Mouse (Mus musculus) erythroid progenitor cell, adult 5-6 weeks (primary cell): ENCODE measurements around the gene Olfr461. TPM values are rescaled to one million over a fixed set of nuclear protein-coding genes. Genes with fewer than 3 reads are reported as not detected.
"Not testable (repeated sequence)": the region's sequence is repeated elsewhere in the genome, so short reads cannot be mapped to it uniquely, and the experiment has no call there.

ENCODE experiments used
- ATAC-seq: replicated peaks from 2 replicates; pipeline ENCODE4 v1.8.0; 2016; ENCODE audit warnings: moderate number of reproducible peaks, mild to moderate bottlenecking, moderate TSS enrichment, inconsistent platforms; ENCODE audit not compliant: poor library complexity, low FRiP score, severe bottlenecking
- total RNA-seq, 2 experiments: library from RNA; stranded (forward) in 1 of 2; stranded (reverse) in 1 of 2; fragments of 150-400 nt in 1 of 2; fragments of 186-747, 209-891 nt in 1 of 2; gene quantifications; 2 replicates each; pipeline versions ENCODE4 v1.2.3 to v1.2.4; 2015 to 2017; ENCODE audit warnings: low replicate concordance in 2 of 2

Olfr461 gene
- total RNA-seq (2015; ENCODE audit: low replicate concordance), result not detected in 2 replicates
- total RNA-seq (2017; ENCODE audit: low replicate concordance), result not detected in 2 replicates

DNA sequence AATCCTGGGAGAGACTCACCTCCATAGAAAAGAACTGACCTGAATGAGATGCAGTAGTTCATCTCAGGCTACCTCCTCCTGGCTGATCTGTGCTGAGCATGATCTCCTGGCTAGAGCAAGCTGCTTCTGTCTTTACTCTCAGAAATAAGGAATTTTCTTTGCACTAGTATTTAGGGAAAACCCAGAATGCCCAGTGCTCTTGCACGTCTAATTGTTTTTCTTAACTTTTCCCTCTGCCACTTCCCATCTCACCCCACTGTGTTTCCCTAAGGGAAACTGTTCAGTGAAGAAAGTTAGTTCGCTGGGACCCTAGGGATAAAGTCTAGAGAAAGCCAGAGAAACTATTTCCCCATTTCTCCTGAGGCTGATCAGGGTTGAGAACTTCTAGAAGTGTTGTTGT lies at the start of gene Olfr461:
TSS of gene Olfr461 (minus strand) at position 101 of the 400 bp plus-strand sequence.
- ATAC-seq, result no peak

DNA sequence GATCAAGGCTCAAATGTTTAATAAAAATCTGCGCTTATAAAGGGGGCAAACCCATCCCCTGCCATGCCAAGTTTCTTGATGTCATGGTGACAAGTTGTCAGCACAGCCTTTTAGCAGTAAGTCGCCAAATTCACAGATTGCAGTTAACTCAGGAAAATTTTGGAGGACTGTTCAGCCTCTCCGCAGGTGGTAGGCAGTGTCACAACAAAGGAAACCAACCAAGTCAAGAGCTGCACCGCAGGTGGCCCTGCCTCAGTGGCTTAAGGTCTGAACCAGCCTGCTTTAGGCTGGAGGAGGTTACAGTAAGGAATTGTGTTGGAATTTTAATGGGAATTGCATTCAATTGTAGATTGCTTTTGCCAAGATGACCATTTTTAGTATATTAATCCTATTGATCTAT lies 43.7 kb upstream of the Olfr461 start:
- not testable (repeated sequence) for ATAC-seq

DNA sequence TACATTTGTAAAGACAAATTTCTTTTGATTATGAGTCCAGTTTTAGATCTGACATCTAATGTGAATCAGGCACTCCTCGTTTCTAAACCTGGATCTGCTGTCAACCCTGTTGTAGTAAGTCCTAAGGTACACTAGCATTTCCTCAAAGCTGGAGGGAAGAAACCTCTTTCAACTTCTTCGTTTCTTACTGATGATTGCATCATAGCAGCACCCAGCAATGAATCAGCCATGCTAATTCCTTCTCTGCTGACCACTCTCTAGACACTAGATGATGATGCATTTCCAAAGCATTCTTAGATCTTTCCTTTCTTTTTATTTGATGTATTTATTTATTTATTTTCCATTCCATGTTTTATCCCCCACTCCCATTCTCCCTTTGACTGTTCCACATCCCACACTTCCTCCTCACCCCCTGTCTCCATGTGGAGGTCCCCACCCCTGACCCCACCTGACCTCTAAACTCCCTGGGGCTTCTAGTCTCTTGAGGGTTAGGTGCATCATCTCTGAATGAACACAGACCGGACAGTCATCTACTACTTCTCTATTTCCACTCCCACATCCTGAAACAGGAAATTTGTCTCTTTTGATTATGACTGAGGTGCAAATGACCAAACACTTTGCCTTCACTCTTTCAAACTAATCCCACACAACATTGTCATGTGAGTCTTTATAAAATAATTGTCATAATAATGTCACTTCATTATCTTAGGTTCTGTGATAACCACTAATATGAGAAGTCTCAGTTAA lies 40.1 kb upstream of the Olfr461 start:
- ATAC-seq, result no peak

DNA sequence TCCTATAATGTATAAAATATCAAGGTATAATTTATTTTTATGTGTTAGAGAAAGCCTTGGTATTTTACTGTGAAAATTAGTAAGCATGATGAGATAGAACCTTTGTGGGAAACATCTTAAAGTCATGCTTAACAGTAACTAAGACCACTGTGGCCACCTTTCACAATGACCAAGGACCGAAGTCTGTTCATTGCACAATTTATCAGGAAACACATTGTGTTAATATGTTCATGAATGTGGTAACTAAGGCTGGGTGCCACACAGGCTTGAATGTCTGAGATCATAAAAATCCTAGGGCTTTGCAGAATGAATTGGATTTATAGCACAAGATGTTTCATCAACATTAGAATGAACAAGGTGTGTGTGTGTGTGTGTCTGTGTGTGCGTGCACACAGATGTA lies 33.5 kb upstream of the Olfr461 start:
- no peak for ATAC-seq

DNA sequence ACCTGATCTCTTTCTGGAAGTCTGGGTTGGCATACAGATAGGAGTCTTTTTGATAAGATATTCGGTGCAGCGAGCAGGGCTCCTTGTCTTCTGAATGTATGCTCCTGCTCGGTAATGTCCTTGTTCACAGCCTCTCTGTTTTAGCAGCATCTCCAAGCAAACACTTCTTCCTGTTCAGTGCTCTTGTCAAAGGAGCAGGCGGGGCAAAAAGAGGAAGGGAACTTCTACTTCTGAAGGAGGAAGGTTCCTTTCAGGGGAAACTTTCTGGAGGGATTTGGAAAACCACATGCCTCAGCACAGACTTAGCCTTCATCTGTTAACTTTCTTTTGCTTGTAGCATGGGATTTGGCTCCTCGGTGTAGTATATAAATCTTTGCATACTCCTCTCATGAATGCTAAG lies 30.8 kb upstream of the Olfr461 start, which contains the start of gene Clec5a:
TSS of gene Clec5a (minus strand) at position 177 of the 400 bp plus-strand sequence.
- no peak for ATAC-seq

DNA sequence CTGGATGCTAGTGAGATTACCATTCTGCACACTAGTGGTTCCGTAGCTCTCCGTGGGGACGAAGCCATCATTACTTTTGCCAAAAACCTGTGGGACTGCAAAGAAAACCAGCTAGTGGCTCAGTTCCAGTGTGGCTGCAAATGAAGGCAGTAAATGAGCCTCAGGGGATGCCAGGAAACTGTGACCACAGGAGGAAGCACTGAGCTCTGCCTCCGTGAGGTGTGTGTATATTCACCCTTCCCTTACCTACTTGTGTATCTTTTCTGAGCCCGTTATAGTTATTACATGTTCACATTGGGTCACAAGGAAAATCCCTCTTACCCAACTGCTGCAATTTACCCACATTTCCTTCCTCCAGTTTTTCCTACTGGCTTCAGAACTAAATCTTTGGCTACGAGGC lies 29.5 kb upstream of the Olfr461 start:
- ATAC-seq, result no peak

DNA sequence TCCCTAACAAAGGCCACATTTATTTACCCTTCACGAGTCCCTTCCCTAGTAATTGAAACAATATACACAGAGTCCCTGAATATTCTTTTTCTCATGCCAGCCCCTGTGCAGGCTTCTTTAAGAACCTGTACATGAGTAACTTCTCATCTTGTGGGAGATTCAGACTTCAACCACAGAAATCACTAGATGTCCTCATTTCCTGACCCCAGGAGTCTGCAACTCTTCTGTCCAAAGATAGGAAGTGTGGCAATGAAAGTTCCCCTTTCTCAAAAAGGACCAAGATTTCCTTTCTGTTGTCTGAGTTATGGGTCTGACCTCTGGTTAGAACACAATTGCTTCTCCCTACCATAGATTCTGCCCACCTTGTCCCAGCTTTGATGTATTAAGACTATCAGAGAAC lies 21.5 kb upstream of the Olfr461 start:
- no peak for ATAC-seq

DNA sequence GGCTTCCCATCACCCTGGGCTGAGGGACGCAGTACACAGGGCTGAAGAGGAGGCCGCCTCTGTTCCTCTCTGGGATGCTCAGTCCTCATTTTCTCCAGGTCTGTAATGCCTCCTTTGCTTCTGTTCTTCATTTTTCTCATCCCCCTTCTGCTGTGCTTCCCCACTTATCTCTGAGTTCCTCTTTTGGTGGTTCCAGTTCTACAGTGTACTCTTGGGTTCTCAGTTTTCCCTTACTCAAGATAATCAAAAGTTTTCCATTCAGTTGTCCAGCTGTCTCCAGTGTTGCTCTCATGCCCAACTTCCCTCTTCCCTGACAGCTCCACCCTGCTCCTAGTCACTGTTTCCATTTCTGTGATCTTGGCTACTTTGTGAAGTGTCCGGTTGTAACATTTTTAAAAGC lies 18.8 kb upstream of the Olfr461 start:
- no peak for ATAC-seq

DNA sequence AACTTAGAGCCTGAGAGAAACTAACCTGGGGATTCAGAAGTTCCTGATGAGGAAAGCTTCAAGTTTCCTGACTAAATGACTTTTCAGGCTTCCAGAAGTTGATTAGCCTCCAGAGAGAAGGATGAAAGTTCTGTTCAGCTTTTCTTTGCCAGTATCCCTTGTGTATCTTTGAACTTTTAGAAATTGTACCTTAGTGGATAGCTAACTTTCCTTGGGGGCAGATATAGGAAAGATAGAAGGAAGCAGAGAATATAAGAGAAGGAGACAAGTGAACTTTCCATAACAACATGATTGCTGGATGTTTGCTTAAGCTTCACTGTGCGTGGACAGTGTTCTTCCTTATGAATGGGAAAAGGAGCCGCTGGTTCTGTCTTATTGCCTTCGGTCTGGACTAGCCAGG lies 14.3 kb upstream of the Olfr461 start, which contains the start of gene Olfr460:
TSS of gene Olfr460 (plus strand) at position 301 of the 400 bp plus-strand sequence.
- no peak for ATAC-seq

DNA sequence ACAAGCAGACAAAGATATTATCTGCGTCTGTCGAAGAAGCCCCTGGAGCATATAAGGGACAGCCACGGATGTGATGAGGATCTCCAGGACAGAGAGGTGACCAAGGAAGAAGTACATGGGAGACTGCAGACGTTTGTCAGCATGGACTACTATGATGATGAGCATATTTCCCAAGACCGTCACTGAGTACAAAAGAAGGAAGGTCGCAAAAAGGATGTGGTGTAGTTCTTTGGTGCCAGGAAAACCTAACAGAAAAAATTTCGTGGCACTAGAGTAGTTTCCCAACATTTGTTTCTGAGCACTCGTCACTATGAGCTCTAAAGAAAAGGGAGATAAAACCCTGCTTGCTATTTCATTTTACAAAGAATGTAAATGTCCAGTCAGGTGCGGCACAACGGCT lies 10.2 kb downstream of the Olfr461 start:
- ATAC-seq, result no peak

DNA sequence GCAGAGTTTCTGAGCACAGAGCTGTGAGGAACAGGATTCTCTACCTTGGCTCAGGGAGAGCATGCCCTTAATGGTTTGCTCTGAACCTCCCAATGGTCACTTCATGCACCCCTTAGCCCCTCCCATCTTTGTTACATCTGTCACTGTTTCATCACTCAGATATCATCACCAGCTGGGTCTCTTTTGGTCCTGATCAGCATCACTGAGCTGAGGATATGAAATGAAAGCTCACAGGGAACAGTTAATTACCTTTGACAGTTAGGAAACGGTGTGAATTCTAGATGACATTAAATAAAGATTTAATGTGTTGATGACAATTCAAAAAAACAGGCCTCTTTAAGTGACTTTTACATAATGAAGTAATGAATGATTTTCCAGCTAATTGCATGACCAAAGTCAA lies 35.4 kb downstream of the Olfr461 start, which contains the start of gene Prss37:
TSS of gene Prss37 (minus strand) at position 101 of the 400 bp plus-strand sequence.
- ATAC-seq, result no peak

DNA sequence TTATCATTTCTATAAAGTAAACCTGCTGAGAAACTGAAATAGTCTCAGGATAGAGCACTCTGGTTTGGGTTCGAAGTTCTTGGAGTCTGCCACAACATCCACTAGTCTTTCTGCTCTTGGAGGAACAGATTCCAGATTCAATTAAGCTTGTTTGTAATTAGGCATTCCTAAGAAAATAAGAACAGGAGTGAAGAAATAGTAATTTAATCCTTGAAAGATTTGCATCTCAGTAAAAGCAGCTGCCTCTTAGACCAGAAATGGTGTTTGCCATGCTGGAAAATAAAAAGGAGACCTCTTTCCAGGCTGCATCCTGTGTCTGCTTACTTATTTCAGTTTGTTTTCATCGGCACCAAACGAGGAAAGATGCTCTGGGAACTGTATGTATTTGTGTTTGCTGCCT lies 61.6 kb downstream of the Olfr461 start, which contains the start of gene Tas2r108:
TSS of gene Tas2r108 (plus strand) at position 301 of the 400 bp plus-strand sequence.
- no peak for ATAC-seq

Other genes with a start within 250 kb of the Olfr461 start
- gene Agk, start 229.9 kb downstream of the Olfr461 start, total RNA-seq (2015; ENCODE audit: low replicate concordance), result 0.72 TPM in 1 of 2 replicates, not detected in the other
- gene Agk, start 229.9 kb downstream of the Olfr461 start, total RNA-seq (2017; ENCODE audit: low replicate concordance), result 3.0 TPM in 1 of 2 replicates, not detected in the other
- gene E330009J07Rik, start 118.9 kb downstream of the Olfr461 start, total RNA-seq (2015; ENCODE audit: low replicate concordance), result 2.9 TPM in 1 of 2 replicates, not detected in the other
- gene E330009J07Rik, start 118.9 kb downstream of the Olfr461 start, total RNA-seq (2017; ENCODE audit: low replicate concordance), result 1.3 and 3.9 TPM in 2 replicates
- gene Wee2, start 116.0 kb downstream of the Olfr461 start, total RNA-seq (2015; ENCODE audit: low replicate concordance), result not detected in 2 replicates
- gene Wee2, start 116.0 kb downstream of the Olfr461 start, total RNA-seq (2017; ENCODE audit: low replicate concordance), result not detected in 2 replicates
- gene Ssbp1, start 83.7 kb downstream of the Olfr461 start, total RNA-seq (2015; ENCODE audit: low replicate concordance), result 22.0 and 46.1 TPM in 2 replicates
- 11.0 and 11.8 TPM in 2 replicates for gene Ssbp1, start 83.7 kb downstream of the Olfr461 start, total RNA-seq (2017; ENCODE audit: low replicate concordance)
- not detected in 2 replicates for gene Tas2r137, start 63.8 kb downstream of the Olfr461 start, total RNA-seq (2015; ENCODE audit: low replicate concordance)
- gene Tas2r137, start 63.8 kb downstream of the Olfr461 start, total RNA-seq (2017; ENCODE audit: low replicate concordance), result not detected in 2 replicates
- gene Tas2r108, start 61.5 kb downstream of the Olfr461 start, total RNA-seq (2015; ENCODE audit: low replicate concordance), result not detected in 2 replicates
- gene Tas2r108, start 61.5 kb downstream of the Olfr461 start, total RNA-seq (2017; ENCODE audit: low replicate concordance), result not detected in 2 replicates
- not detected in 2 replicates for gene Prss37, start 35.5 kb downstream of the Olfr461 start, total RNA-seq (2015; ENCODE audit: low replicate concordance)
- gene Prss37, start 35.5 kb downstream of the Olfr461 start, total RNA-seq (2017; ENCODE audit: low replicate concordance), result not detected in 2 replicates
- gene Olfr460, start 14.4 kb upstream of the Olfr461 start, total RNA-seq (2015; ENCODE audit: low replicate concordance), result not detected in 2 replicates
- gene Olfr460, start 14.4 kb upstream of the Olfr461 start, total RNA-seq (2017; ENCODE audit: low replicate concordance), result not detected in 2 replicates
- 36.5 and 41.8 TPM in 2 replicates for gene Clec5a, start 30.8 kb upstream of the Olfr461 start, total RNA-seq (2015; ENCODE audit: low replicate concordance)
- 11.0 and 14.8 TPM in 2 replicates for gene Clec5a, start 30.8 kb upstream of the Olfr461 start, total RNA-seq (2017; ENCODE audit: low replicate concordance)
- not detected in 2 replicates for gene Tas2r138, start 58.3 kb upstream of the Olfr461 start, total RNA-seq (2015; ENCODE audit: low replicate concordance)
- gene Tas2r138, start 58.3 kb upstream of the Olfr461 start, total RNA-seq (2017; ENCODE audit: low replicate concordance), result not detected in 2 replicates
- 6.1 and 6.3 TPM in 2 replicates for gene Mgam, start 73.8 kb upstream of the Olfr461 start, total RNA-seq (2015; ENCODE audit: low replicate concordance)
- gene Mgam, start 73.8 kb upstream of the Olfr461 start, total RNA-seq (2017; ENCODE audit: low replicate concordance), result 2.7 and 3.1 TPM in 2 replicates